Mouse (Mus musculus) small intestine, adult 2 months (tissue): Measurements from ENCODE around the gene Prkd3. TPM values are rescaled to one million over a fixed set of nuclear protein-coding genes. Genes with fewer than 3 reads are reported as not detected.
A peak's percentile ranks its signal among the peaks of the same experiment; 100 is the strongest.

Experiments
- H3K27ac ChIP-seq: fragments of 200-500 bp; 2 replicates; pipeline ENCODE4 v1.5.1; 2012; ENCODE audit warnings: low read depth, low read length, control low read depth, inconsistent platforms; ENCODE audit not compliant: insufficient read depth
- H3K27me3 ChIP-seq: fragments of 200-500 bp; 2 replicates; pipeline ENCODE4 v1.6.1; 2012; ENCODE audit warnings: mild to moderate bottlenecking, moderate library complexity, low read length, inconsistent platforms; ENCODE audit not compliant: control insufficient read depth, insufficient read depth
- H3K36me3 ChIP-seq: fragments of 200-500 bp; 2 replicates; pipeline ENCODE4 v1.6.1; 2012; ENCODE audit warnings: mild to moderate bottlenecking, low read length, control low read depth, inconsistent platforms; ENCODE audit not compliant: control insufficient read depth, insufficient read depth
- H3K4me1 ChIP-seq: fragments of 200-500 bp; 2 replicates; pipeline ENCODE4 v1.6.1; 2012; ENCODE audit warnings: low read length, inconsistent platforms, mixed read lengths; ENCODE audit not compliant: control insufficient read depth, insufficient read depth, insufficient read length
- H3K4me3 ChIP-seq: fragments of 200-500 bp; 2 replicates; pipeline ENCODE4 v1.5.1; 2012; ENCODE audit warnings: low read depth, mild to moderate bottlenecking, control low read depth, inconsistent platforms, low read length, moderate library complexity
- CTCF ChIP-seq: fragments of 200-500 bp; IDR thresholded peaks from 2 replicates; pipeline ENCODE4 v1.5.1; 2012; ENCODE audit warnings: low read depth, mild to moderate bottlenecking, control low read depth, inconsistent platforms, low read length, moderate library complexity, mixed read lengths; ENCODE audit not compliant: insufficient replicate concordance, insufficient read length; ENCODE audit errors: extremely low read depth
- POLR2A ChIP-seq: fragments of 200-500 bp; IDR thresholded peaks from 2 replicates; pipeline ENCODE4 v1.6.1; 2012; ENCODE audit warnings: low read depth, mild to moderate bottlenecking, control low read depth, inconsistent platforms, low read length, moderate library complexity
- WGBS: fragments of 180-500 bp; shearing (Covaris S2); methylation state at CpG from one replicate; pipeline ENCODE4 v1.1.7; 2018; 5-methylcytosine and 5-hydroxymethylcytosine counted together
- polyA plus RNA-seq: library from polyadenylated mRNA; depleted of rRNA; stranded (reverse); fragments of >200 nt; gene quantifications from 2 replicates; pipeline ENCODE4 v1.2.3, GENCODE M21; 2012; rRNA removed

Prkd3 gene
- polyA plus RNA-seq, 1 experiment, result 1.6 TPM

- TF ChIP-seq POLR2A, result no peak
- no peak for TF ChIP-seq CTCF
- Histone ChIP-seq H3K36me3 (no peaks in the 10 kb centered on the region), H3K27ac (no peak overlapping the region), H3K27me3 (no peaks in the 10 kb centered on the region), H3K4me1 (peaks cover 1% of the 10 kb centered on the region; the same call in 1 of the 2 replicates), H3K4me3 (no peak overlapping the region)
- 72% methylated on average over 3 of the region's 3 CpGs for WGBS
These were observed 106.7 kb downstream of the Prkd3 start for GRCm38 (mm10) chr17:78913921-78914320.

- no peaks in the 10 kb centered on the region for H3K36me3 ChIP-seq
- peak overlapping the region; percentile 48 for H3K4me3 ChIP-seq
- no peak overlapping the region for H3K27ac ChIP-seq
- TF ChIP-seq CTCF (no peak), POLR2A (no peak)
- no peaks in the 10 kb centered on the region for H3K27me3 ChIP-seq
- WGBS, result 23% methylated on average over 6 of the region's 6 CpGs
- H3K4me1 ChIP-seq, result peaks cover 3% of the 10 kb centered on the region; the same call in 1 of the 2 replicates
These were observed 107.7 kb downstream of the Prkd3 start for GRCm38 (mm10) chr17:78912861-78913281.

- H3K4me3 ChIP-seq, result no peak overlapping the region
- peaks cover 3% of the 10 kb centered on the region; the same call in 1 of the 2 replicates for H3K4me1 ChIP-seq
- H3K36me3 ChIP-seq, result no peaks in the 10 kb centered on the region
- TF ChIP-seq POLR2A, result no peak
- no peak for TF ChIP-seq CTCF
- 23% methylated on average over 2 of the region's 2 CpGs for WGBS
- H3K27me3 ChIP-seq, result no peaks in the 10 kb centered on the region
- no peak overlapping the region for H3K27ac ChIP-seq
These were observed 111.2 kb downstream of the Prkd3 start for GRCm38 (mm10) chr17:78909374-78909773.

DNA sequence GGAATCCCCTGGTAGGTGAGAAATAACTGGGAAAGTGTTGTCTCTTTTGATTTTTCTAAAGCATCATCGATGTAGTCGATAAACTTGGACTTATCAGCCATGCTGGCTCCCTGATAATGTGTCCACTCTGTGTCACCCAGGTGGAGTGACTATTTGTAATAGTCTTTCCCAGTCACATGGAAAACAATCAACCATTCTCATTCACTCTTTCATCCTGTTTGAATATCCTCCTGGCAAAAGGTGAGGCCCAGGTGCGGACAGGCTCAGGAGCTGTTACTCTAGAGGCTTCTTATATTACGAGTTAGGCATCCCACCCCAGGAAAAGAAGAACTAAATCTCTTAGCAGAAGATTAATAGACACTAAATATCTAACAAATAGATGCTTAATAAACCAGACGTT lies 113.7 kb downstream of the Prkd3 start, which contains the start of gene Sult6b1:
Gene Sult6b1, minus strand, starts transcription at position 101 of the 400 bp plus-strand sequence.
- 86% methylated on average over 5 of the region's 5 CpGs for WGBS
- H3K36me3 ChIP-seq, result no peaks in the 10 kb centered on the region
- H3K4me1 ChIP-seq, result peaks cover 3% of the 10 kb centered on the region; the same call in 1 of the 2 replicates
- H3K4me3 ChIP-seq, result no peak within 1 kb of the TSS
- no peaks in the 10 kb centered on the region for H3K27me3 ChIP-seq
- no peak for TF ChIP-seq CTCF
- no peak for TF ChIP-seq POLR2A
- H3K27ac ChIP-seq, result no peak within 1 kb of the TSS

DNA sequence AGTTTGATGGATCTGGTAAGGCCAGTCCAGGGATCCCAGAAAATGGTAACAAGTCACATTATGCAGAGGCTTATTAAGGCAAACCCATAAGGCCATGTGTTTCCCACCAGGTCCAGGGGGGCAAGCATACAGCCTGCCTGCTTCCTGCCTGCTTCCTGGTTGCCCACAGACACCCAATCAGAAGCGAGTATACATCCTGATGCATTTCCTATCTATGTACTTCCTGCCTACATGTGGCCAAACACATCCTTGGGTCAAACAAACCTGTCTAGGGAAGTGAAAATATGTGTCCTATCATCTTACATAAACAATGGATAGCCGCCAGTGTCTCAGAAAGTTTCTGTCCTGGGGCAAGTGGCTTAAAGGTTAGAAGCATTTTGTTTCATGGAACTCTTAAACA lies 117.5 kb downstream of the Prkd3 start:
- TF ChIP-seq CTCF, result no peak
- no peak for TF ChIP-seq POLR2A
- WGBS, result 72% methylated on average over 2 of the region's 2 CpGs
- H3K36me3 ChIP-seq, result no peaks in the 10 kb centered on the region
- no peaks in the 10 kb centered on the region for H3K4me1 ChIP-seq
- no peak overlapping the region for H3K27ac ChIP-seq
- no peak overlapping the region for H3K4me3 ChIP-seq
- H3K27me3 ChIP-seq, result no peaks in the 10 kb centered on the region

Other genes with a start within 250 kb of the Prkd3 start
- 4.8 and 9.6 TPM in 2 replicates for gene Heatr5b, start 185.5 kb downstream of the Prkd3 start, polyA plus RNA-seq
- 4.6 and 6.5 TPM in 2 replicates for gene Gpatch11, start 185.2 kb downstream of the Prkd3 start, polyA plus RNA-seq
- gene Eif2ak2, start 138.2 kb downstream of the Prkd3 start, polyA plus RNA-seq, result 0.77 and 2.6 TPM in 2 replicates
- gene Sult6b1, start 113.8 kb downstream of the Prkd3 start, polyA plus RNA-seq, result not detected in 2 replicates
- gene Cebpzos, start 104.3 kb downstream of the Prkd3 start, polyA plus RNA-seq, result 0.85 and 3.9 TPM in 2 replicates
- gene Cebpz, start 83.8 kb downstream of the Prkd3 start, polyA plus RNA-seq, result 0.34 and 1.0 TPM in 2 replicates
- gene Ndufaf7, start 83.7 kb downstream of the Prkd3 start, polyA plus RNA-seq, result 1.2 and 2.5 TPM in 2 replicates
- 1.8 and 2.3 TPM in 2 replicates for gene Qpct, start 31.1 kb upstream of the Prkd3 start, polyA plus RNA-seq